In the genomic region with DNA sequence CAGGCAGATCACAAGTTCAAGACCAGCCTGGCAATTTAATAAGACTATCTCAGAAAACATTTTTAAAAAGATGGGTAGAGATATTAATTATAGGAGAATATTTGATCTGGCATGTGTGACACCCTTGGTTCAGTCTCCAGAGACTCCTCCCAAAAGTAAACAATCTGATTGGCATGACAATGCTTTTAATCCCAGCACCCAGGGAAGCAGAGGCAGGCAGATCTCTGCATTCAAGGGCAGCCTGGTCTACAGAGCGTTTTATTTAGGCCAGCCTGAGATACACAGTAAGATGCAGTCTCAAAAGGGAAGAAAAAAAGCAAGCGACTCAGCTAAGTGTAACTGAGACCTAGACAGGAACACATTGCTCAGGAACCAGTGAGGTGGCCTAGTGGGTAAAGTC, we compare ENCODE assay signal across 11 mouse cellular contexts. TPM values are rescaled to one million over a fixed set of nuclear protein-coding genes. Genes with fewer than 3 reads are reported as not detected.
A peak's percentile ranks its signal among the peaks of the same experiment; 100 is the strongest.
DNase-seq lines count a peak whose midpoint lies in the region; ATAC-seq and TF ChIP-seq lines count a peak whose summit lies in the region.
"Had no signal": no experiment of that assay in that cellular context is flagged by ENCODE, and none has a peak within 500 bp of the region (broad histone marks: within the 10 kb centered on the region; RNA-seq: fewer than 3 reads in every experiment).

No protein-coding gene starts in this region.

- 90% methylated on average over 2 of the region's 2 CpGs for WGBS in heart, embryonic 11.5 days (ENCODE audit: insufficient replicate concordance)
- 83% methylated on average over 2 of the region's 2 CpGs for WGBS in heart, adult 2 months
- WGBS in forebrain, embryonic 16.5 days: 92% methylated on average over 2 of the region's 2 CpGs
- WGBS in liver, embryonic 16.5 days (ENCODE audit: insufficient replicate concordance): 68% methylated on average over 2 of the region's 2 CpGs

- no peak for TF ChIP-seq CTCF in heart, adult 2 months (IDR thresholded peaks at IDR 0.05)
- no peak for TF ChIP-seq CTCF in C2C12 (IDR thresholded peaks at IDR 0.05; ENCODE audit: control insufficient read depth, insufficient read depth, insufficient read length)

- intact Hi-C loops in heart, adult 2 months (cut with DNase I): loop anchor here (5.0 to 10.0 kb wide), 3 partner anchors 80 to 220 kb away; a partner anchor contains a TSS

- peak overlapping the region; percentile 77 for H3K4me2 ChIP-seq in heart, embryonic 11.5 days
- peak overlapping the region; percentile 73; the same call in 1 of the 2 replicates for H3K4me2 ChIP-seq in forebrain, embryonic 16.5 days (ENCODE audit: low read length)
- H3K4me2 ChIP-seq in liver, embryonic 16.5 days (ENCODE audit: low read depth, low read length): peak overlapping the region; percentile 77

- H3K4me1 ChIP-seq in heart, embryonic 11.5 days (ENCODE audit: control insufficient read depth, insufficient read depth, low read length): peaks cover 20% of the 10 kb centered on the region
- peaks cover 1% of the 10 kb centered on the region for H3K4me1 ChIP-seq in heart, adult 2 months (ENCODE audit: control insufficient read depth, insufficient read depth, low read length)
- H3K4me1 ChIP-seq in forebrain, embryonic 16.5 days (replicated peaks; ENCODE audit: control insufficient read depth, insufficient read depth, low read length): peaks cover 27% of the 10 kb centered on the region
- peaks cover 17% of the 10 kb centered on the region for H3K4me1 ChIP-seq in liver, embryonic 16.5 days (ENCODE audit: control insufficient read depth, low read depth, low read length)

- ATAC-seq in heart, embryonic 11.5 days (replicated peaks; ENCODE audit: insufficient number of reproducible peaks, low FRiP score, low TSS enrichment): no peak
- no peak for ATAC-seq in forebrain, embryonic 16.5 days
- no peak for ATAC-seq in liver, embryonic 16.5 days (ENCODE audit: low read depth)
- no peak for ATAC-seq in monocyte, adult 5-6 weeks (replicated peaks; ENCODE audit: insufficient number of reproducible peaks, low FRiP score, low TSS enrichment, poor library complexity, severe bottlenecking)
- ATAC-seq: CD4-positive, CD25-positive, alpha-beta regulatory T cell, adult 4 months had no signal

- H3K9ac ChIP-seq in heart, embryonic 11.5 days (ENCODE audit: low read depth, low read length): no peak overlapping the region
- no peak overlapping the region for H3K9ac ChIP-seq in heart, adult 2 months (ENCODE audit: low read depth, low read length)
- no peak overlapping the region for H3K9ac ChIP-seq in forebrain, embryonic 16.5 days (replicated peaks; ENCODE audit: low read depth, low read length)
- H3K9ac ChIP-seq in liver, embryonic 16.5 days (ENCODE audit: low read depth, low read length): peak overlapping the region; percentile 97

- H3K9me3 ChIP-seq in heart, embryonic 11.5 days (replicated peaks; ENCODE audit: control insufficient read depth, low read length): no peaks in the 10 kb centered on the region
- no peaks in the 10 kb centered on the region for H3K9me3 ChIP-seq in forebrain, embryonic 16.5 days (ENCODE audit: control insufficient read depth, low read length)
- no peaks in the 10 kb centered on the region for H3K9me3 ChIP-seq in liver, embryonic 16.5 days (replicated peaks; ENCODE audit: control insufficient read depth, low read length)

- no peak overlapping the region for H3K4me3 ChIP-seq in heart, embryonic 11.5 days (ENCODE audit: low read depth, low read length)
- H3K4me3 ChIP-seq in heart, adult 2 months: no peak overlapping the region
- peak overlapping the region; percentile 95 for H3K4me3 ChIP-seq in C2C12 (ENCODE audit: insufficient read depth, poor library complexity, severe bottlenecking)
- no peak overlapping the region for H3K4me3 ChIP-seq in forebrain, embryonic 16.5 days (replicated peaks; ENCODE audit: low read length)
- peak overlapping the region; percentile 99 for H3K4me3 ChIP-seq in liver, embryonic 16.5 days (ENCODE audit: low read depth, low read length)

- no peaks in the 10 kb centered on the region for H3K27me3 ChIP-seq in heart, embryonic 11.5 days (ENCODE audit: control insufficient read depth, insufficient read depth, low read length)
- H3K27me3 ChIP-seq in heart, adult 2 months (ENCODE audit: control insufficient read depth, insufficient read depth, low read length): no peaks in the 10 kb centered on the region
- H3K27me3 ChIP-seq in C2C12 (ENCODE audit: control insufficient read depth, insufficient read depth, insufficient read length): no peaks in the 10 kb centered on the region
- no peaks in the 10 kb centered on the region for H3K27me3 ChIP-seq in forebrain, embryonic 16.5 days (replicated peaks; ENCODE audit: control insufficient read depth, insufficient read depth, low read length)
- H3K27me3 ChIP-seq in liver, embryonic 16.5 days (ENCODE audit: control insufficient read depth, insufficient read depth, low read depth, low read length): no peaks in the 10 kb centered on the region

- no peak for DNase-seq in heart, adult 2 months
- DNase-seq in embryo, embryonic 10.5 days (ENCODE audit: low spot score): no peak
- DNase-seq in layer of hippocampus, adult 9-11 months: no peak
- DNase-seq: gastrocnemius, postnatal 14 days; lung, postnatal 10 days had no signal

- TF ChIP-seq POLR2A in heart, adult 2 months (IDR thresholded peaks at IDR 0.05; ENCODE audit: insufficient read depth, low read depth, low read length): no peak

- H3K27ac ChIP-seq in heart, embryonic 11.5 days (ENCODE audit: low read depth, low read length): no peak overlapping the region
- no peak overlapping the region for H3K27ac ChIP-seq in heart, adult 2 months
- H3K27ac ChIP-seq in forebrain, embryonic 16.5 days (ENCODE audit: low read length): no peak overlapping the region
- no peak overlapping the region for H3K27ac ChIP-seq in liver, embryonic 16.5 days (ENCODE audit: low read length)

- peaks cover 83% of the 10 kb centered on the region for H3K79me3 ChIP-seq in C2C12 (ENCODE audit: low read depth)

- H3ac ChIP-seq in C2C12 (ENCODE audit: control insufficient read depth, insufficient read length, low read depth): no peak overlapping the region

- no peak for TF ChIP-seq EP300 in heart, adult 2 months (IDR thresholded peaks at IDR 0.05; ENCODE audit: insufficient read depth, low read depth, low read length)

- peaks cover under 1% of the 10 kb centered on the region; the same call in 1 of the 2 replicates for H3K79me2 ChIP-seq in heart, adult 2 months (replicated peaks; ENCODE audit: control insufficient read depth, insufficient read depth, low read length)
- peaks cover 96% of the 10 kb centered on the region for H3K79me2 ChIP-seq in C2C12 (ENCODE audit: control insufficient read depth, insufficient read depth)

- H3K36me3 ChIP-seq in heart, embryonic 11.5 days (ENCODE audit: control insufficient read depth, insufficient read depth, low read length): no peaks in the 10 kb centered on the region
- H3K36me3 ChIP-seq in heart, adult 2 months (ENCODE audit: control insufficient read depth, insufficient read depth, low read length): peaks cover 12% of the 10 kb centered on the region; the same call in 1 of the 2 replicates
- H3K36me3 ChIP-seq in C2C12 (ENCODE audit: control insufficient read depth, insufficient read depth): peaks cover 31% of the 10 kb centered on the region
- H3K36me3 ChIP-seq in forebrain, embryonic 16.5 days (ENCODE audit: control insufficient read depth, insufficient read depth): no peaks in the 10 kb centered on the region
- no peaks in the 10 kb centered on the region for H3K36me3 ChIP-seq in liver, embryonic 16.5 days (ENCODE audit: control insufficient read depth, insufficient read depth)

TF ChIP-seq in C2C12, 6 proteins besides CTCF, POLR2A, EP300 and RAD21:
- TF ChIP-seq USF1 (IDR thresholded peaks at IDR 0.05; ENCODE audit: low read depth) (no peak), MYOD1 (IDR thresholded peaks at IDR 0.05; ENCODE audit: control insufficient read depth, insufficient read length, low read depth) (no peak), CEBPB (IDR thresholded peaks at IDR 0.05; ENCODE audit: low read depth) (no peak), MAX (IDR thresholded peaks at IDR 0.05) (no peak), MYOG (IDR thresholded peaks at IDR 0.05; ENCODE audit: control insufficient read depth, extremely low read depth, insufficient read length) (no peak), FOSL1 (IDR thresholded peaks at IDR 0.05; ENCODE audit: insufficient read depth, low read length, poor library complexity, severe bottlenecking) (no peak)

RNA-seq across cellular contexts. Expression of a gene that starts 1.9 kb away (rescaled TPM):
- 41.4 and 48.7 TPM in 2 replicates for polyA plus RNA-seq in heart, embryonic 11.5 days (2014; fragmentation: Nextera tagmentation; extraction: Ambion mirVana)
- 10 to 100 TPM; 11.8 to 12.6 TPM for total RNA-seq in heart, adult 2 months (2021)
- polyA plus RNA-seq in heart, adult 2 months (2012; rRNA removed): 10.0 and 18.3 TPM in 2 replicates
- polyA plus RNA-seq in C2C12 (2012; fragmentation: generic; extraction: Trizol): 52.4 TPM
- polyA plus RNA-seq in forebrain, embryonic 16.5 days (2015; fragmentation: Nextera tagmentation; extraction: Ambion mirVana): 52.1 and 54.6 TPM in 2 replicates
- polyA plus RNA-seq in liver, embryonic 16.5 days (2015; fragmentation: Nextera tagmentation; extraction: Ambion mirVana): 27.2 and 28.9 TPM in 2 replicates
- total RNA-seq in monocyte, adult 5-6 weeks (2017): 7.8 to 24.2 TPM (median 13.9 TPM) in 3 replicates

RNA-seq across cellular contexts. Expression of a gene that starts 34.9 kb away (rescaled TPM):
- 0.17 and 0.46 TPM in 2 replicates for polyA plus RNA-seq in heart, embryonic 11.5 days (2014; fragmentation: Nextera tagmentation; extraction: Ambion mirVana)
- total RNA-seq in heart, adult 2 months (2021): not detected
- polyA plus RNA-seq in heart, adult 2 months (2012; rRNA removed): 0.08 TPM in 1 of 2 replicates, not detected in the other
- 0.33 TPM for polyA plus RNA-seq in C2C12 (2012; fragmentation: generic; extraction: Trizol)
- polyA plus RNA-seq in forebrain, embryonic 16.5 days (2015; fragmentation: Nextera tagmentation; extraction: Ambion mirVana): 4.0 and 4.8 TPM in 2 replicates
- polyA plus RNA-seq in liver, embryonic 16.5 days (2015; fragmentation: Nextera tagmentation; extraction: Ambion mirVana): 0.04 and 0.40 TPM in 2 replicates
- 0.19 to 0.97 TPM in 2 of 3 replicates, not detected in the other for total RNA-seq in monocyte, adult 5-6 weeks (2017)

RNA-seq across cellular contexts. Expression of a gene that starts 36.3 kb away (rescaled TPM):
- polyA plus RNA-seq in heart, embryonic 11.5 days (2014; fragmentation: Nextera tagmentation; extraction: Ambion mirVana): 24.1 and 27.5 TPM in 2 replicates
- 1 to 10 TPM; 6.5 to 8.1 TPM for total RNA-seq in heart, adult 2 months (2021)
- polyA plus RNA-seq in heart, adult 2 months (2012; rRNA removed): 2.9 and 5.2 TPM in 2 replicates
- polyA plus RNA-seq in C2C12 (2012; fragmentation: generic; extraction: Trizol): 4.9 TPM
- polyA plus RNA-seq in forebrain, embryonic 16.5 days (2015; fragmentation: Nextera tagmentation; extraction: Ambion mirVana): 35.9 and 38.7 TPM in 2 replicates
- 11.5 and 12.1 TPM in 2 replicates for polyA plus RNA-seq in liver, embryonic 16.5 days (2015; fragmentation: Nextera tagmentation; extraction: Ambion mirVana)
- 19.4 to 49.5 TPM (median 24.4 TPM) in 3 replicates for total RNA-seq in monocyte, adult 5-6 weeks (2017)

Comparison
In these comparisons a context has a peak if more than half of its experiments do, and no peak if none do; other contexts are left out.
1. H3K4me3 ChIP-seq: peak in C2C12 (single experiment) and liver, embryonic 16.5 days (single experiment); none in heart, embryonic 11.5 days (single experiment), heart, adult 2 months (single experiment) and forebrain, embryonic 16.5 days (single experiment).
2. Peak in every context shown above with its lines, with median percentiles within 50 percentile points of each other: H3K4me2 ChIP-seq.